Mouse (Mus musculus) CH12.LX (cell line): ENCODE measurements around the gene Pln. TPM values are rescaled to one million over a fixed set of nuclear protein-coding genes. Genes with fewer than 3 reads are reported as not detected.

Experiments used
- DNase-seq: peaks from one replicate; pipeline ENCODE4 v3.0.0-alpha.2; 2013; ENCODE audit errors: extremely low read depth
- H3K27ac ChIP-seq: 2 replicates; pipeline ENCODE4 v1.5.1; 2012; ENCODE audit warnings: low read depth, mild to moderate bottlenecking, control low read depth, moderate library complexity; ENCODE audit not compliant: insufficient read depth
- H3K27me3 ChIP-seq: replicated peaks from 2 replicates; pipeline ENCODE3; 2012; ENCODE audit warnings: inconsistent platforms
- H3K36me3 ChIP-seq, 2 experiments: replicated peaks in 1 of 2; 2 replicates each; pipeline versions ENCODE3 to v1.6.1; 2012; ENCODE audit warnings: inconsistent platforms in 1 of 2, low read length in 1 of 2, mild to moderate bottlenecking in 1 of 2, mixed read lengths in 1 of 2, moderate library complexity in 1 of 2; ENCODE audit not compliant: control insufficient read depth in 1 of 2, insufficient read depth in 1 of 2
- H3K4me1 ChIP-seq, 2 experiments: 2 replicates each; pipeline ENCODE4 v1.6.1; 2012; ENCODE audit warnings: inconsistent platforms in 1 of 2, moderate library complexity in 1 of 2; ENCODE audit not compliant: insufficient read depth in 2 of 2, control insufficient read depth in 1 of 2
- H3K4me2 ChIP-seq: 2 replicates; pipeline ENCODE4 v1.6.1; 2012; ENCODE audit warnings: low read depth, mild to moderate bottlenecking, control low read depth; ENCODE audit not compliant: poor library complexity, insufficient read depth, severe bottlenecking
- H3K4me3 ChIP-seq, 3 experiments: fragments of 150-350 bp in 1 of 3; sonication (generic) in 1 of 3; replicated peaks in 1 of 3; 2 replicates each; pipeline versions ENCODE3 to v1.5.1; 2011 to 2012; ENCODE audit warnings: low read depth in 2 of 3, low read length in 2 of 3, mild to moderate bottlenecking in 2 of 3, moderate library complexity in 2 of 3, control low read depth in 1 of 3, improper control_type of control experiment in 1 of 3, inconsistent platforms in 1 of 3, mixed read lengths in 1 of 3; ENCODE audit not compliant: poor library complexity in 1 of 3
- H3K79me2 ChIP-seq: replicated peaks from 2 replicates; pipeline ENCODE4 v1.6.1; 2012; ENCODE audit warnings: mild to moderate bottlenecking, moderate library complexity; ENCODE audit not compliant: control insufficient read depth, poor library complexity, insufficient read depth, severe bottlenecking; ENCODE audit errors: extremely low read depth
- H3K9ac ChIP-seq: 2 replicates; pipeline ENCODE4 v1.6.1; 2012; ENCODE audit warnings: low read depth, mild to moderate bottlenecking, control low read depth, moderate library complexity; ENCODE audit not compliant: insufficient read depth
- H3K9me3 ChIP-seq: replicated peaks from 2 replicates; pipeline ENCODE3; 2012; ENCODE audit warnings: low read length, inconsistent platforms, mixed read lengths
- CHD1 ChIP-seq: IDR thresholded peaks from 2 replicates; pipeline ENCODE4 v1.6.1; 2012; ENCODE audit warnings: low read depth, low read length, improper control_type of control experiment, inconsistent platforms
- CTCF ChIP-seq, 2 experiments: IDR thresholded peaks in 1 of 2; conservative IDR thresholded peaks in 1 of 2; 2 replicates each; pipeline ENCODE4 v1.5.1; 2011 to 2012; ENCODE audit warnings: low read depth in 2 of 2, low read length in 2 of 2, improper control_type of control experiment in 1 of 2, inconsistent platforms in 1 of 2, mild to moderate bottlenecking in 1 of 2, moderate library complexity in 1 of 2
- EP300 ChIP-seq: IDR thresholded peaks from 2 replicates; pipeline ENCODE4 v1.6.1; 2011; ENCODE audit warnings: low read length, improper control_type of control experiment
- ETS1 ChIP-seq: conservative IDR thresholded peaks from 2 replicates; pipeline ENCODE4 v1.6.1; 2012; ENCODE audit warnings: low read depth, mild to moderate bottlenecking, inconsistent platforms, low read length, improper control_type of control experiment, moderate library complexity
- GABPA ChIP-seq: IDR thresholded peaks from 2 replicates; pipeline ENCODE4 v1.6.1; 2012; ENCODE audit warnings: low read depth, low read length, improper control_type of control experiment, inconsistent platforms; ENCODE audit not compliant: insufficient replicate concordance
- IRF4 ChIP-seq: IDR thresholded peaks from 2 replicates; pipeline ENCODE4 v1.6.1; 2014; ENCODE audit warnings: low read depth, mild to moderate bottlenecking, inconsistent platforms, low read length, improper control_type of control experiment
- JUN ChIP-seq: IDR thresholded peaks from 2 replicates; pipeline ENCODE4 v1.6.1; 2011; ENCODE audit warnings: low read depth, mild to moderate bottlenecking, low read length, improper control_type of control experiment, moderate library complexity; ENCODE audit not compliant: insufficient read depth
- JUND ChIP-seq: conservative IDR thresholded peaks from 2 replicates; pipeline ENCODE4 v1.6.1; 2011; ENCODE audit warnings: low read depth, low read length, improper control_type of control experiment
- MAFK ChIP-seq: IDR thresholded peaks from 2 replicates; pipeline ENCODE4 v1.6.1; 2011; ENCODE audit warnings: low read length, improper control_type of control experiment; ENCODE audit not compliant: insufficient replicate concordance
- MAZ ChIP-seq: IDR thresholded peaks from 2 replicates; pipeline ENCODE4 v1.6.1; 2012; ENCODE audit warnings: low read depth, mild to moderate bottlenecking, inconsistent platforms, low read length, improper control_type of control experiment, moderate library complexity
- MEF2A ChIP-seq: IDR thresholded peaks from 2 replicates; pipeline ENCODE4 v1.6.1; 2014; ENCODE audit warnings: low read depth, mild to moderate bottlenecking, inconsistent platforms, low read length, improper control_type of control experiment, borderline replicate concordance
- MXI1 ChIP-seq: IDR thresholded peaks from 2 replicates; pipeline ENCODE4 v1.6.1; 2011; ENCODE audit warnings: mild to moderate bottlenecking, low read depth, low read length, improper control_type of control experiment
- POLR2A ChIP-seq: IDR thresholded peaks from 2 replicates; pipeline ENCODE4 v1.6.1; 2011; ENCODE audit warnings: low read depth, mild to moderate bottlenecking, improper control_type of control experiment, low read length
- RCOR1 ChIP-seq: conservative IDR thresholded peaks from 2 replicates; pipeline ENCODE4 v1.6.1; 2012; ENCODE audit warnings: low read depth, mild to moderate bottlenecking, inconsistent platforms, low read length, improper control_type of control experiment
- SIN3A ChIP-seq: IDR thresholded peaks from 2 replicates; pipeline ENCODE4 v1.6.1; 2012; ENCODE audit warnings: low read length, improper control_type of control experiment, inconsistent platforms
- SMC3 ChIP-seq: IDR thresholded peaks from 2 replicates; pipeline ENCODE4 v1.6.1; 2011; ENCODE audit warnings: low read depth, low read length, improper control_type of control experiment
- TBP ChIP-seq: conservative IDR thresholded peaks from 2 replicates; pipeline ENCODE4 v1.6.1; 2011; ENCODE audit warnings: low read depth, low read length, improper control_type of control experiment
- UBTF ChIP-seq: IDR thresholded peaks from 2 replicates; pipeline ENCODE4 v1.6.1; 2012; ENCODE audit warnings: low read depth, mild to moderate bottlenecking, inconsistent platforms, low read length, improper control_type of control experiment, moderate library complexity
- USF1 ChIP-seq: IDR thresholded peaks from 2 replicates; pipeline ENCODE4 v1.6.1; 2014; ENCODE audit warnings: low read depth, mild to moderate bottlenecking, inconsistent platforms, low read length, improper control_type of control experiment
- ZKSCAN1 ChIP-seq: IDR thresholded peaks from 2 replicates; pipeline ENCODE4 v1.6.1; 2012; ENCODE audit warnings: low read depth, inconsistent platforms, low read length, improper control_type of control experiment, borderline replicate concordance
- ZNF384 ChIP-seq: IDR thresholded peaks from 2 replicates; pipeline ENCODE4 v1.6.1; 2012; ENCODE audit warnings: low read depth, low read length, improper control_type of control experiment, inconsistent platforms
- dilution Hi-C: fragments of 300-500 bp; cut with MboI; formaldehyde crosslinking; loops from 2 replicates; pipeline ENCODE4 v1.14.3; 2020; ENCODE audit warnings: low sequenced_read_pairs; ENCODE audit not compliant: extremely low pct_unique_long_range_greater_than_20kb, extremely low pct_ligation_motif_present
- in situ Hi-C: fragments of 300-500 bp; cut with MboI; formaldehyde crosslinking; loops from 3 replicates; pipeline ENCODE4 v1.14.3; 2019; ENCODE audit warnings: low sequenced_read_pairs, low pct_ligation_motif_present, low pct_unique_long_range_greater_than_20kb, mixed read lengths
- polyA plus RNA-seq: library from polyadenylated mRNA; unstranded; fragments of >175 nt; gene quantifications from 2 replicates; pipeline ENCODE4 v1.2.1, GENCODE M21; 2012; ENCODE audit warnings: low read depth; ENCODE audit not compliant: insufficient read length
- total RNA-seq, 2 experiments: library from RNA; depleted of rRNA; stranded (reverse); fragments of 300-350 nt in 1 of 2; fragments of >200 nt in 1 of 2; gene quantifications; 2 replicates each; pipeline ENCODE4 v1.2.3; 2012 to 2014

The Pln gene
- total and polyA plus RNA-seq, 3 experiments: not detected

- TF ChIP-seq TBP: no peak
- TF ChIP-seq POLR2A: no peak
- no peak for TF ChIP-seq JUN
- peak; percentile 87 for TF ChIP-seq ZNF384
- TF ChIP-seq MAZ: no peak
- TF ChIP-seq ETS1: no peak
- peak; percentile 96 for TF ChIP-seq SMC3
- no peak for TF ChIP-seq ZKSCAN1
- no peak; the same call in 1 of the 2 replicates for TF ChIP-seq MAFK
Observed at GRCm38 (mm10) chr10:53347787-53348755, 10.6 kb downstream of the Pln start (continued).

- dilution Hi-C loops (no loop called here), in situ Hi-C loops (loop anchor here (5.0 to 10.0 kb wide), 2 partner anchors 178 to 244 kb away; no protein-coding TSS in a partner anchor)
- Histone ChIP-seq H3K36me3 (peaks cover 6 to 29% of the 10 kb centered on the region in 2 experiments), H3K27ac (0 out of 2 replicates have a peak overlapping the region, but pooled peaks have one; percentile 11), H3K4me2 (no peak overlapping the region), H3K4me1 (peaks cover 6 to 45% of the 10 kb centered on the region in 2 experiments), H3K4me3 (no peak overlapping the region), H3K9me3 (no peaks in the 10 kb centered on the region), H3K79me2 (0 out of 2 replicates have a peak, but pooled peaks cover 4% of the 10 kb centered on the region), H3K27me3 (no peaks in the 10 kb centered on the region), H3K9ac (no peak overlapping the region)
- DNase-seq: no peak
- TF ChIP-seq UBTF (no peak), MXI1 (no peak), MEF2A (no peak), USF1 (no peak), POLR2A (no peak), CTCF (conservative IDR thresholded peaks at IDR 0.05 in 1 of 2, IDR thresholded peaks at IDR 0.05 in 1 of 2; ENCODE audit: low read depth in 2 of 2, low read length in 2 of 2) (no peak), IRF4 (no peak), RCOR1 (no peak), EP300 (no peak), SIN3A (no peak)
Observed at GRCm38 (mm10) chr10:53349254-53349653, 11.8 kb downstream of the Pln start.

- H3K79me2 ChIP-seq: no peaks in the 10 kb centered on the region
- H3K9me3 ChIP-seq: peaks cover 3% of the 10 kb centered on the region
- H3K4me1 ChIP-seq: peaks cover 2 to 13% of the 10 kb centered on the region in 2 experiments; a peak in 3 of 4 replicates
- no peak for DNase-seq
- no peak for TF ChIP-seq GABPA
- no peak for TF ChIP-seq MAZ
- TF ChIP-seq JUND: no peak
- TF ChIP-seq UBTF: no peak
- TF ChIP-seq CHD1: no peak
- no peak for TF ChIP-seq SMC3
- TF ChIP-seq, all 38 proteins: peak for 0
- peaks cover 15 to 44% of the 10 kb centered on the region in 2 experiments for H3K36me3 ChIP-seq
- no peak overlapping the region for H3K4me3 ChIP-seq
- H3K9ac ChIP-seq: no peak overlapping the region
- H3K27me3 ChIP-seq: no peaks in the 10 kb centered on the region
- H3K4me2 ChIP-seq: no peak overlapping the region
- dilution Hi-C loops (no loop called here), in situ Hi-C loops (no loop called here)
- no peak overlapping the region for H3K27ac ChIP-seq
Observed at GRCm38 (mm10) chr10:53353665-53354064, 16.2 kb downstream of the Pln start.
